Mouse (Mus musculus) CH12.LX (cell line): ENCODE data around the gene Kcnh7. TPM values are rescaled to one million over a fixed set of nuclear protein-coding genes. Genes with fewer than 3 reads are reported as not detected.

Experiments used
- DNase-seq: peaks from one replicate; pipeline ENCODE4 v3.0.0-alpha.2; 2013; ENCODE audit errors: extremely low read depth
- H3K27ac ChIP-seq: 2 replicates; pipeline ENCODE4 v1.5.1; 2012; ENCODE audit warnings: low read depth, mild to moderate bottlenecking, control low read depth, moderate library complexity; ENCODE audit not compliant: insufficient read depth
- H3K27me3 ChIP-seq: replicated peaks from 2 replicates; pipeline ENCODE3; 2012; ENCODE audit warnings: inconsistent platforms
- H3K36me3 ChIP-seq, 2 experiments: replicated peaks in 1 of 2; 2 replicates each; pipeline versions ENCODE3 to v1.6.1; 2012; ENCODE audit warnings: inconsistent platforms in 1 of 2, low read length in 1 of 2, mild to moderate bottlenecking in 1 of 2, mixed read lengths in 1 of 2, moderate library complexity in 1 of 2; ENCODE audit not compliant: control insufficient read depth in 1 of 2, insufficient read depth in 1 of 2
- H3K4me1 ChIP-seq, 2 experiments: 2 replicates each; pipeline ENCODE4 v1.6.1; 2012; ENCODE audit warnings: inconsistent platforms in 1 of 2, moderate library complexity in 1 of 2; ENCODE audit not compliant: insufficient read depth in 2 of 2, control insufficient read depth in 1 of 2
- H3K4me2 ChIP-seq: 2 replicates; pipeline ENCODE4 v1.6.1; 2012; ENCODE audit warnings: low read depth, mild to moderate bottlenecking, control low read depth; ENCODE audit not compliant: poor library complexity, insufficient read depth, severe bottlenecking
- H3K4me3 ChIP-seq, 3 experiments: fragments of 150-350 bp in 1 of 3; sonication (generic) in 1 of 3; replicated peaks in 1 of 3; 2 replicates each; pipeline versions ENCODE3 to v1.5.1; 2011 to 2012; ENCODE audit warnings: low read depth in 2 of 3, low read length in 2 of 3, mild to moderate bottlenecking in 2 of 3, moderate library complexity in 2 of 3, control low read depth in 1 of 3, improper control_type of control experiment in 1 of 3, inconsistent platforms in 1 of 3, mixed read lengths in 1 of 3; ENCODE audit not compliant: poor library complexity in 1 of 3
- H3K79me2 ChIP-seq: replicated peaks from 2 replicates; pipeline ENCODE4 v1.6.1; 2012; ENCODE audit warnings: mild to moderate bottlenecking, moderate library complexity; ENCODE audit not compliant: control insufficient read depth, poor library complexity, insufficient read depth, severe bottlenecking; ENCODE audit errors: extremely low read depth
- H3K9ac ChIP-seq: 2 replicates; pipeline ENCODE4 v1.6.1; 2012; ENCODE audit warnings: low read depth, mild to moderate bottlenecking, control low read depth, moderate library complexity; ENCODE audit not compliant: insufficient read depth
- H3K9me3 ChIP-seq: replicated peaks from 2 replicates; pipeline ENCODE3; 2012; ENCODE audit warnings: low read length, inconsistent platforms, mixed read lengths
- BHLHE40 ChIP-seq: IDR thresholded peaks from 2 replicates; pipeline ENCODE4 v1.6.1; 2011; ENCODE audit warnings: mild to moderate bottlenecking, low read depth, low read length, improper control_type of control experiment
- CHD1 ChIP-seq: IDR thresholded peaks from 2 replicates; pipeline ENCODE4 v1.6.1; 2012; ENCODE audit warnings: low read depth, low read length, improper control_type of control experiment, inconsistent platforms
- CHD2 ChIP-seq: IDR thresholded peaks from 2 replicates; pipeline ENCODE4 v1.6.1; 2011; ENCODE audit warnings: low read length, improper control_type of control experiment
- E2F4 ChIP-seq: IDR thresholded peaks from 2 replicates; pipeline ENCODE4 v1.6.1; 2011; ENCODE audit warnings: low read depth, low read length, improper control_type of control experiment; ENCODE audit not compliant: insufficient replicate concordance
- ELF1 ChIP-seq: IDR thresholded peaks from 2 replicates; pipeline ENCODE4 v1.6.1; 2014; ENCODE audit warnings: low read depth, mild to moderate bottlenecking, inconsistent platforms, low read length, improper control_type of control experiment
- EP300 ChIP-seq: IDR thresholded peaks from 2 replicates; pipeline ENCODE4 v1.6.1; 2011; ENCODE audit warnings: low read length, improper control_type of control experiment
- ETS1 ChIP-seq: conservative IDR thresholded peaks from 2 replicates; pipeline ENCODE4 v1.6.1; 2012; ENCODE audit warnings: low read depth, mild to moderate bottlenecking, inconsistent platforms, low read length, improper control_type of control experiment, moderate library complexity
- HCFC1 ChIP-seq: IDR thresholded peaks from 2 replicates; pipeline ENCODE4 v1.6.1; 2012; ENCODE audit warnings: low read depth, mild to moderate bottlenecking, inconsistent platforms, low read length, improper control_type of control experiment
- IRF4 ChIP-seq: IDR thresholded peaks from 2 replicates; pipeline ENCODE4 v1.6.1; 2014; ENCODE audit warnings: low read depth, mild to moderate bottlenecking, inconsistent platforms, low read length, improper control_type of control experiment
- JUN ChIP-seq: IDR thresholded peaks from 2 replicates; pipeline ENCODE4 v1.6.1; 2011; ENCODE audit warnings: low read depth, mild to moderate bottlenecking, low read length, improper control_type of control experiment, moderate library complexity; ENCODE audit not compliant: insufficient read depth
- KAT2A ChIP-seq: IDR thresholded peaks from 2 replicates; pipeline ENCODE4 v1.6.1; 2012; ENCODE audit warnings: low read length, improper control_type of control experiment, inconsistent platforms; ENCODE audit not compliant: insufficient replicate concordance
- MAX ChIP-seq: IDR thresholded peaks from 2 replicates; pipeline ENCODE4 v1.6.1; 2011; ENCODE audit warnings: low read length, improper control_type of control experiment
- MAZ ChIP-seq: IDR thresholded peaks from 2 replicates; pipeline ENCODE4 v1.6.1; 2012; ENCODE audit warnings: low read depth, mild to moderate bottlenecking, inconsistent platforms, low read length, improper control_type of control experiment, moderate library complexity
- MXI1 ChIP-seq: IDR thresholded peaks from 2 replicates; pipeline ENCODE4 v1.6.1; 2011; ENCODE audit warnings: mild to moderate bottlenecking, low read depth, low read length, improper control_type of control experiment
- MYC ChIP-seq: IDR thresholded peaks from 2 replicates; pipeline ENCODE4 v1.6.1; 2011; ENCODE audit warnings: low read depth, mild to moderate bottlenecking, improper control_type of control experiment, low read length
- NELFE ChIP-seq: IDR thresholded peaks from 2 replicates; pipeline ENCODE4 v1.6.1; 2011; ENCODE audit warnings: low read depth, low read length, improper control_type of control experiment
- NRF1 ChIP-seq: IDR thresholded peaks from 2 replicates; pipeline ENCODE4 v1.6.1; 2014; ENCODE audit warnings: low read depth, mild to moderate bottlenecking, inconsistent platforms, low read length, improper control_type of control experiment, moderate library complexity
- PAX5 ChIP-seq: IDR thresholded peaks from 2 replicates; pipeline ENCODE4 v1.6.1; 2012; ENCODE audit warnings: low read length, inconsistent platforms, mixed read lengths
- POLR2A ChIP-seq: IDR thresholded peaks from 2 replicates; pipeline ENCODE4 v1.6.1; 2011; ENCODE audit warnings: low read depth, mild to moderate bottlenecking, improper control_type of control experiment, low read length
- POLR2AphosphoS2 ChIP-seq: IDR thresholded peaks from 2 replicates; pipeline ENCODE4 v1.6.1; 2011; ENCODE audit warnings: low read depth, low read length, improper control_type of control experiment
- RAD21 ChIP-seq: IDR thresholded peaks from 2 replicates; pipeline ENCODE4 v1.6.1; 2011; ENCODE audit warnings: low read depth, mild to moderate bottlenecking, low read length, improper control_type of control experiment, moderate library complexity
- RCOR1 ChIP-seq: conservative IDR thresholded peaks from 2 replicates; pipeline ENCODE4 v1.6.1; 2012; ENCODE audit warnings: low read depth, mild to moderate bottlenecking, inconsistent platforms, low read length, improper control_type of control experiment
- SMC3 ChIP-seq: IDR thresholded peaks from 2 replicates; pipeline ENCODE4 v1.6.1; 2011; ENCODE audit warnings: low read depth, low read length, improper control_type of control experiment
- TBP ChIP-seq: conservative IDR thresholded peaks from 2 replicates; pipeline ENCODE4 v1.6.1; 2011; ENCODE audit warnings: low read depth, low read length, improper control_type of control experiment
- UBTF ChIP-seq: IDR thresholded peaks from 2 replicates; pipeline ENCODE4 v1.6.1; 2012; ENCODE audit warnings: low read depth, mild to moderate bottlenecking, inconsistent platforms, low read length, improper control_type of control experiment, moderate library complexity
- USF1 ChIP-seq: IDR thresholded peaks from 2 replicates; pipeline ENCODE4 v1.6.1; 2014; ENCODE audit warnings: low read depth, mild to moderate bottlenecking, inconsistent platforms, low read length, improper control_type of control experiment
- ZKSCAN1 ChIP-seq: IDR thresholded peaks from 2 replicates; pipeline ENCODE4 v1.6.1; 2012; ENCODE audit warnings: low read depth, inconsistent platforms, low read length, improper control_type of control experiment, borderline replicate concordance
- ZMIZ1 ChIP-seq: IDR thresholded peaks from 2 replicates; pipeline ENCODE4 v1.6.1; 2012; ENCODE audit warnings: low read depth, mild to moderate bottlenecking, inconsistent platforms, low read length, improper control_type of control experiment
- ZNF384 ChIP-seq: IDR thresholded peaks from 2 replicates; pipeline ENCODE4 v1.6.1; 2012; ENCODE audit warnings: low read depth, low read length, improper control_type of control experiment, inconsistent platforms
- dilution Hi-C: fragments of 300-500 bp; cut with MboI; formaldehyde crosslinking; loops from 2 replicates; pipeline ENCODE4 v1.14.3; 2020; ENCODE audit warnings: low sequenced_read_pairs; ENCODE audit not compliant: extremely low pct_unique_long_range_greater_than_20kb, extremely low pct_ligation_motif_present
- in situ Hi-C: fragments of 300-500 bp; cut with MboI; formaldehyde crosslinking; loops from 3 replicates; pipeline ENCODE4 v1.14.3; 2019; ENCODE audit warnings: low sequenced_read_pairs, low pct_ligation_motif_present, low pct_unique_long_range_greater_than_20kb, mixed read lengths
- polyA plus RNA-seq: library from polyadenylated mRNA; unstranded; fragments of >175 nt; gene quantifications from 2 replicates; pipeline ENCODE4 v1.2.1, GENCODE M21; 2012; ENCODE audit warnings: low read depth; ENCODE audit not compliant: insufficient read length
- total RNA-seq, 2 experiments: library from RNA; depleted of rRNA; stranded (reverse); fragments of 300-350 nt in 1 of 2; fragments of >200 nt in 1 of 2; gene quantifications; 2 replicates each; pipeline ENCODE4 v1.2.3; 2012 to 2014

Gene Kcnh7
- total and polyA plus RNA-seq, 3 experiments = 0.10 TPM; not detected in 2

- no peak overlapping the region for H3K4me2 ChIP-seq
- dilution Hi-C loops = no loop called here
- no peaks in the 10 kb centered on the region for H3K27me3 ChIP-seq
- H3K9me3 ChIP-seq = no peaks in the 10 kb centered on the region
- no peak overlapping the region for H3K4me3 ChIP-seq
- no peaks in the 10 kb centered on the region for H3K36me3 ChIP-seq
- no peaks in the 10 kb centered on the region for H3K79me2 ChIP-seq
- no peak for DNase-seq
- H3K4me1 ChIP-seq = peaks cover 0 to 4% of the 10 kb centered on the region in 2 experiments; a peak in 2 of 4 replicates
- H3K9ac ChIP-seq = no peak overlapping the region
- TF ChIP-seq NELFE (no peak), UBTF (no peak), RCOR1 (no peak), EP300 (no peak), PAX5 (no peak), TBP (no peak), KAT2A (no peak), ZMIZ1 (no peak), MAZ (no peak), MAX (no peak), POLR2A (no peak), SMC3 (no peak), ELF1 (no peak), USF1 (no peak), CHD1 (no peak), ZKSCAN1 (no peak), HCFC1 (no peak)
- H3K27ac ChIP-seq = no peak overlapping the region
- in situ Hi-C loops = no loop called here
Observed at GRCm38 (mm10) chr2:63120316-63120715, 63.8 kb downstream of the Kcnh7 start.

- Histone ChIP-seq H3K36me3 (no peaks in the 10 kb centered on the region), H3K27ac (no peak overlapping the region), H3K4me2 (no peak overlapping the region), H3K4me3 (no peak overlapping the region), H3K9me3 (no peaks in the 10 kb centered on the region), H3K9ac (no peak overlapping the region), H3K79me2 (no peaks in the 10 kb centered on the region), H3K4me1 (peaks cover 0 to 4% of the 10 kb centered on the region in 2 experiments; a peak in 2 of 4 replicates), H3K27me3 (no peaks in the 10 kb centered on the region)
- no peak for TF ChIP-seq E2F4
- TF ChIP-seq MXI1 = no peak
- no peak for TF ChIP-seq CHD1
- no peak for TF ChIP-seq MAX
- TF ChIP-seq MYC = no peak
- no peak for TF ChIP-seq IRF4
- no peak for TF ChIP-seq ETS1
- no peak for TF ChIP-seq UBTF
- TF ChIP-seq ZNF384 = no peak
- no peak for TF ChIP-seq JUN
- TF ChIP-seq RAD21 = no peak
- TF ChIP-seq EP300 = no peak
- no peak for TF ChIP-seq PAX5
- no peak for TF ChIP-seq NRF1
- no peak for TF ChIP-seq POLR2AphosphoS2
- no peak for TF ChIP-seq BHLHE40
- TF ChIP-seq NELFE = no peak
- no peak for TF ChIP-seq TBP
- no peak for TF ChIP-seq CHD2
- no peak for TF ChIP-seq ZMIZ1
- in situ Hi-C loops = no loop called here
- DNase-seq = peak; percentile 0
- dilution Hi-C loops = no loop called here
Observed at GRCm38 (mm10) chr2:63117209-63118193, 66.6 kb downstream of the Kcnh7 start.
